ENCODE assay signal across 9 mouse cellular contexts in genomic region chr6:72653419-72653818, GRCm38 (mm10). TPM values are rescaled to one million over a fixed set of nuclear protein-coding genes. Genes with fewer than 3 reads are reported as not detected.
DNase-seq lines count a peak whose midpoint lies in the region; ATAC-seq and TF ChIP-seq lines count a peak whose summit lies in the region.
"Had no signal": no experiment of that assay in that cellular context is flagged by ENCODE, and none has a peak within 500 bp of the region (broad histone marks: within the 10 kb centered on the region; RNA-seq: fewer than 3 reads in every experiment).

No protein-coding gene starts in this region.

- H3K4me2 ChIP-seq in kidney, embryonic 15.5 days = no peak overlapping the region
- H3K4me2 ChIP-seq in myocyte (ENCODE audit: low read depth) = peak overlapping the region; percentile 39
- no peak overlapping the region for H3K4me2 ChIP-seq in midbrain, embryonic 16.5 days (ENCODE audit: low read length)
- H3K4me2 ChIP-seq: limb, embryonic 13.5 days had no signal

- H3K9me3 ChIP-seq in kidney, embryonic 15.5 days (replicated peaks) = no peaks in the 10 kb centered on the region
- no peaks in the 10 kb centered on the region for H3K9me3 ChIP-seq in embryonic facial prominence, embryonic 10.5 days
- H3K9me3 ChIP-seq in midbrain, embryonic 16.5 days (replicated peaks; ENCODE audit: control insufficient read depth, low read length, poor library complexity, severe bottlenecking) = no peaks in the 10 kb centered on the region
- H3K9me3 ChIP-seq: limb, embryonic 13.5 days had no signal

- H3ac ChIP-seq in myocyte (ENCODE audit: control insufficient read depth, insufficient read length) = no peak overlapping the region

- H3K27me3 ChIP-seq in kidney, adult 2 months (replicated peaks; ENCODE audit: control insufficient read depth, insufficient read depth, low read length) = no peaks in the 10 kb centered on the region
- H3K27me3 ChIP-seq in kidney, embryonic 15.5 days = no peaks in the 10 kb centered on the region
- H3K27me3 ChIP-seq in embryonic facial prominence, embryonic 10.5 days (replicated peaks; ENCODE audit: low read depth, poor library complexity, severe bottlenecking) = no peaks in the 10 kb centered on the region
- no peaks in the 10 kb centered on the region for H3K27me3 ChIP-seq in myocyte (ENCODE audit: control insufficient read depth, insufficient read depth, insufficient read length)
- H3K27me3 ChIP-seq in midbrain, embryonic 16.5 days (ENCODE audit: control insufficient read depth, insufficient read depth, low read depth, low read length) = no peaks in the 10 kb centered on the region
- H3K27me3 ChIP-seq: limb, embryonic 13.5 days had no signal

- TF ChIP-seq CTCF in kidney, adult 2 months (conservative IDR thresholded peaks at IDR 0.05; ENCODE audit: insufficient read depth, insufficient read length, low read depth, low read length) = no peak

- no peak overlapping the region for H3K4me3 ChIP-seq in kidney, adult 2 months (ENCODE audit: insufficient read depth, low read depth, low read length)
- no peak overlapping the region for H3K4me3 ChIP-seq in kidney, embryonic 15.5 days (replicated peaks)
- no peak overlapping the region for H3K4me3 ChIP-seq in embryonic facial prominence, embryonic 10.5 days
- H3K4me3 ChIP-seq in myocyte = no peak overlapping the region
- no peak overlapping the region for H3K4me3 ChIP-seq in midbrain, embryonic 16.5 days (ENCODE audit: low read depth, low read length)
- H3K4me3 ChIP-seq: limb, embryonic 13.5 days had no signal

- peak overlapping the region; percentile 50 for H3K27ac ChIP-seq in kidney, adult 2 months (ENCODE audit: insufficient read depth, low read depth, low read length)
- no peak overlapping the region for H3K27ac ChIP-seq in kidney, embryonic 15.5 days
- H3K27ac ChIP-seq in embryonic facial prominence, embryonic 10.5 days (replicated peaks) = peak overlapping the region; percentile 15; the same call in 1 of the 2 replicates
- H3K27ac ChIP-seq in midbrain, embryonic 16.5 days (ENCODE audit: low read length) = no peak overlapping the region
- H3K27ac ChIP-seq: limb, embryonic 13.5 days had no signal

- ATAC-seq in kidney, embryonic 15.5 days (replicated peaks; ENCODE audit: low FRiP score) = no peak
- ATAC-seq in midbrain, embryonic 16.5 days = no peak

- intact Hi-C loops in heart, postnatal 10 days (cut with DNase I) = loop anchor here (5.0 kb wide), 1 partner anchor 239 kb away; no protein-coding TSS in a partner anchor

- no peak for TF ChIP-seq POLR2A in kidney, adult 2 months (IDR thresholded peaks at IDR 0.05; ENCODE audit: low read depth, low read length)
- TF ChIP-seq POLR2A in myocyte (IDR thresholded peaks at IDR 0.05; ENCODE audit: insufficient read length, low read depth) = no peak

- H3K4me1 ChIP-seq in kidney, adult 2 months (ENCODE audit: control insufficient read depth, insufficient read depth, low read length) = peaks cover 5% of the 10 kb centered on the region; the same call in 1 of the 2 replicates
- H3K4me1 ChIP-seq in kidney, embryonic 15.5 days = peaks cover 59% of the 10 kb centered on the region
- peaks cover 70% of the 10 kb centered on the region for H3K4me1 ChIP-seq in embryonic facial prominence, embryonic 10.5 days
- peaks cover 6% of the 10 kb centered on the region; the same call in 1 of the 2 replicates for H3K4me1 ChIP-seq in midbrain, embryonic 16.5 days (ENCODE audit: control insufficient read depth, insufficient read depth, low read length)

- DNase-seq in kidney, adult 2 months = peak; percentile 81
- DNase-seq in embryonic facial prominence, embryonic 10.5 days (ENCODE audit: low spot score) = no peak
- DNase-seq in heart, postnatal 10 days = peak; percentile 77 to 78
- DNase-seq in layer of hippocampus, adult 8-10 months (ENCODE audit: low spot score in 2 of 2) = no peak
- DNase-seq in layer of hippocampus, postnatal 25 days (ENCODE audit: extremely low spot score in 1 of 2, low spot score in 1 of 2) = no peak

- peaks cover 16% of the 10 kb centered on the region for H3K79me2 ChIP-seq in myocyte (ENCODE audit: control insufficient read depth, insufficient read depth)

- no peaks in the 10 kb centered on the region for H3K36me3 ChIP-seq in kidney, adult 2 months (ENCODE audit: control insufficient read depth, insufficient read depth, low read length)
- H3K36me3 ChIP-seq in kidney, embryonic 15.5 days = 0 out of 2 replicates have a peak, but pooled peaks cover 2% of the 10 kb centered on the region
- peaks cover 9% of the 10 kb centered on the region for H3K36me3 ChIP-seq in embryonic facial prominence, embryonic 10.5 days (replicated peaks)
- H3K36me3 ChIP-seq in myocyte (ENCODE audit: control insufficient read depth, insufficient read depth) = no peaks in the 10 kb centered on the region
- no peaks in the 10 kb centered on the region for H3K36me3 ChIP-seq in midbrain, embryonic 16.5 days (ENCODE audit: control insufficient read depth, insufficient read depth, low read length)

- 31% methylated on average over 7 of the region's 7 CpGs for WGBS in kidney, adult 2 months
- WGBS in kidney, embryonic 15.5 days = 70% methylated on average over 7 of the region's 7 CpGs
- WGBS in embryonic facial prominence, embryonic 10.5 days = 85% methylated on average over 7 of the region's 7 CpGs
- 55% methylated on average over 7 of the region's 7 CpGs for WGBS in midbrain, embryonic 16.5 days

- no peak overlapping the region for H3K9ac ChIP-seq in kidney, embryonic 15.5 days
- H3K9ac ChIP-seq in midbrain, embryonic 16.5 days (ENCODE audit: low read depth, low read length) = no peak overlapping the region
- H3K9ac ChIP-seq: limb, embryonic 13.5 days had no signal

TF ChIP-seq in myocyte, 11 proteins besides CTCF, POLR2A, EP300 and RAD21:
- peak; percentile 54; the same call in 1 of the 2 replicates for TF ChIP-seq CEBPB (IDR thresholded peaks at IDR 0.05; ENCODE audit: insufficient read depth, poor library complexity, severe bottlenecking)
- no peak for TF ChIP-seq MAX (IDR thresholded peaks at IDR 0.05; ENCODE audit: low read depth)

RNA-seq across cellular contexts. Expression of gene Tgoln1, which starts 36.6 kb away (rescaled TPM):
- 101 and 118 TPM in 2 replicates for polyA plus RNA-seq in kidney, adult 2 months (2012; rRNA removed)
- polyA plus RNA-seq in kidney, embryonic 15.5 days (2015; fragmentation: Nextera tagmentation; extraction: Ambion mirVana) = 37.5 and 39.5 TPM in 2 replicates
- 26.2 and 27.9 TPM in 2 replicates for polyA plus RNA-seq in embryonic facial prominence, embryonic 10.5 days (2016; fragmentation: Nextera tagmentation; extraction: Ambion mirVana)
- total RNA-seq in heart, postnatal 10 days (2021) = 10 to 100 TPM; 44.5 to 45.4 TPM
- 16.3 TPM for polyA plus RNA-seq in myocyte (2012; fragmentation: generic; extraction: Trizol)
- 100 to 1,000 TPM in 2 of 4 experiments, 10 to 100 TPM in 2; 92.8 to 106 (median 98.1) TPM for total RNA-seq in layer of hippocampus, adult 8-10 months (2022)
- 10 to 100 TPM; 80.3 to 85.0 TPM for total RNA-seq in layer of hippocampus, postnatal 25 days (2021)
- 40.7 and 45.0 TPM in 2 replicates for polyA plus RNA-seq in midbrain, embryonic 16.5 days (2015; fragmentation: Nextera tagmentation; extraction: Ambion mirVana)

RNA-seq across cellular contexts. Expression of gene Retsat, which starts 55.1 kb away (rescaled TPM):
- polyA plus RNA-seq in kidney, adult 2 months (2012; rRNA removed) = 237 and 272 TPM in 2 replicates
- polyA plus RNA-seq in kidney, embryonic 15.5 days (2015; fragmentation: Nextera tagmentation; extraction: Ambion mirVana) = 22.1 and 24.6 TPM in 2 replicates
- 8.6 and 8.9 TPM in 2 replicates for polyA plus RNA-seq in embryonic facial prominence, embryonic 10.5 days (2016; fragmentation: Nextera tagmentation; extraction: Ambion mirVana)
- 100 to 1,000 TPM; 141 to 152 TPM for total RNA-seq in heart, postnatal 10 days (2021)
- 14.9 TPM for polyA plus RNA-seq in myocyte (2012; fragmentation: generic; extraction: Trizol)
- total RNA-seq in layer of hippocampus, adult 8-10 months (2022) = 100 to 1,000 TPM in 1 of 4 experiments, 10 to 100 TPM in 3; 63.5 to 114 (median 84.2) TPM
- 10 to 100 TPM; 57.8 to 58.7 TPM for total RNA-seq in layer of hippocampus, postnatal 25 days (2021)
- polyA plus RNA-seq in midbrain, embryonic 16.5 days (2015; fragmentation: Nextera tagmentation; extraction: Ambion mirVana) = 5.9 and 6.3 TPM in 2 replicates

RNA-seq across cellular contexts. Expression of gene Elmod3, which starts 55.2 kb away (rescaled TPM):
- 43.0 and 43.4 TPM in 2 replicates for polyA plus RNA-seq in kidney, adult 2 months (2012; rRNA removed)
- 14.6 and 16.8 TPM in 2 replicates for polyA plus RNA-seq in kidney, embryonic 15.5 days (2015; fragmentation: Nextera tagmentation; extraction: Ambion mirVana)
- 13.9 and 14.8 TPM in 2 replicates for polyA plus RNA-seq in embryonic facial prominence, embryonic 10.5 days (2016; fragmentation: Nextera tagmentation; extraction: Ambion mirVana)
- total RNA-seq in heart, postnatal 10 days (2021) = 10 to 100 TPM; 15.7 to 16.0 TPM
- 6.4 TPM for polyA plus RNA-seq in myocyte (2012; fragmentation: generic; extraction: Trizol)
- 10 to 100 TPM; 24.3 to 30.2 (median 26.8) TPM for total RNA-seq in layer of hippocampus, adult 8-10 months (2022)
- 10 to 100 TPM; 22.0 to 23.4 TPM for total RNA-seq in layer of hippocampus, postnatal 25 days (2021)
- 17.3 and 17.8 TPM in 2 replicates for polyA plus RNA-seq in midbrain, embryonic 16.5 days (2015; fragmentation: Nextera tagmentation; extraction: Ambion mirVana)

Comparison
In these comparisons a context has a peak if more than half of its experiments do, and no peak if none do; other contexts are left out.
1. H3K27ac ChIP-seq: peak in kidney, adult 2 months (single experiment) and embryonic facial prominence, embryonic 10.5 days (single experiment); none in kidney, embryonic 15.5 days (single experiment) and midbrain, embryonic 16.5 days (single experiment).
2. DNase-seq: peak in kidney, adult 2 months (single experiment) and heart, postnatal 10 days (2 of 2); none in embryonic facial prominence, embryonic 10.5 days (single experiment), layer of hippocampus, adult 8-10 months (0 of 2) and layer of hippocampus, postnatal 25 days (0 of 2).